Mouse (Mus musculus): ENCODE measurements around the gene Osbp2.

- TF ChIP-seq CTCF (IDR thresholded peaks at IDR 0.05; ENCODE audit: extremely low read depth, insufficient read length, insufficient replicate concordance, low read depth, low read length) (no peak), POLR2A (IDR thresholded peaks at IDR 0.05; ENCODE audit: low read depth, low read length) (no peak)
These were observed 88.4 kb downstream of the Osbp2 start for GRCm38 (mm10) chr11:3775263-3775644.

All from small intestine, adult 2 months (tissue).